Mouse (Mus musculus): ENCODE measurements around the gene Colgalt1. TPM values are rescaled to one million over a fixed set of nuclear protein-coding genes. Genes with fewer than 3 reads are reported as not detected.

Colgalt1 gene
- polyA plus RNA-seq, 1 experiment from 2014 or later: 117 TPM

DNA sequence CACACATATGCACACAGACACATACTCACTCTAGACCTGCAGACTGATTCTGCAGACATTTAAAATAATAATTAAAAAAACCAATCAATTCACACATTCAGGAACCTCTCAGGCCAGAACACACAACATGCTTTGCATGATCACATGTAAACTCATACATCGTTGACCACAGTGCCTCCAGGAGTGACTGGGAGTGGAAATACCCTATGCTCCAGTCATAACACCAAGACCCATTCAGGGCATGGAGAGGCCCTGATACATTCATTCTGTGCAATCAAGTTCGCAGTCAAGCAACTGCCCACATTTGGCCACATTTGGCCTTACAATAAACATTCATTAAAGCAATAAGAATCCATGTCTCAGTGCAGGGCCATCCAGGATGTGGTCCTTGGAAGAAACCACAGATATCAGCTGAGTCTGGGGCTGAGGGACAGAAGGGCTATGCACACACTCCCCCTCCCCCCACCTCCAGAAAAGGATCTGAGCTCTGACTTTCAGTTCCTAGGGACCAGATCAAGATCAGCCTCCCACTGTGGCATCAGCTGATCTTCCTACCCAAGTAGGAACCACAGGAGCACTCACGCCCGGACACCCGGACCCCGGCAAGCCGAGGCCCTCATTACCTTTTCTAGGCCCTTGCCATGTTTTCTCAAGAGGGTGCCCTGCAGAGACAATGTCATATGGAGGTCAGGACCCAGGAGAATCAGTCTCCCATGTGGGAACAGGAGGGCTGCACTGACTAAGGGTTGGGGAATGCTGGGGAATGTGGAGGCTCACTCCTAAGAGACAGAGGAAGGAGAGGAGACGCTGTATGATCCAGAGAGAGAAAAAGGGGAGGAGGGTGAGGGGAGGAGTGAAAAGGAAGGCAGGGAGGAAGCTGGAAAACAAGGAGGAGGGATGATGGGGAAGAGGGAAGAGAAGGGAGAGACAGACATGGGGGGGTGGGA lies 26.6 kb downstream of the Colgalt1 start:
- ChIA-PET POLR2A (no interaction called here), CTCF (interaction anchor here (0.9 kb wide), 1 partner anchor 8 kb away, joined by 3 read pairs; no protein-coding TSS in a partner anchor)
- ATAC-seq (peak; percentile 33), DNase-seq (ENCODE audit: low read depth, low spot score) (peak; percentile 20)
- TF ChIP-seq CTCF (IDR thresholded peaks at IDR 0.05): no peak
- no peaks in the 10 kb centered on the region for H3K27me3 ChIP-seq
- in situ Hi-C loops (cut with MboI; ENCODE audit: low pct_unique_long_range_greater_than_20kb): no loop called here

DNA sequence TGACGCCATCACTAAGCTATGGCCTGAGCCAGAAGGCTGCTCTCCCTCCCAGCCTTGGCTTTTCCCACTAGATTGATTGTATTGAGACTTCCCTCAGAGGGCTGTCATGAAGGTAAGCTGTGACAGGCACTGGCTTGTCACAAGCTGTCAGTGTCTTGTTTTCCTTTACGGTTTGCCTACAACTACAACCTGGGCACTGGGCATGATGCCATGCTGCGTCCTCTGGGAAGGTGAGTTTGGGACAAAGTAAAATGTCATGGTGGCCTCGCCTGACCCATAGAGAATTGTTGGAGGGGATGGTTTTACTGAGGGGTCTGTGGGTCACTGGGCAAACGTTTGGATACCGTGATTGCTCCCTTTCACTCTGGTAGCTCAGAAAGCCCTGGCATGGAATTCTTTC lies 27.5 kb downstream of the Colgalt1 start:
- ATAC-seq (no peak), DNase-seq (ENCODE audit: low read depth, low spot score) (no peak)
- POLR2A ChIA-PET: no interaction called here
- H3K27me3 ChIP-seq: no peaks in the 10 kb centered on the region
- CTCF ChIA-PET: no interaction called here
- TF ChIP-seq CTCF (IDR thresholded peaks at IDR 0.05): no peak
- in situ Hi-C loops (cut with MboI; ENCODE audit: low pct_unique_long_range_greater_than_20kb): no loop called here

DNA sequence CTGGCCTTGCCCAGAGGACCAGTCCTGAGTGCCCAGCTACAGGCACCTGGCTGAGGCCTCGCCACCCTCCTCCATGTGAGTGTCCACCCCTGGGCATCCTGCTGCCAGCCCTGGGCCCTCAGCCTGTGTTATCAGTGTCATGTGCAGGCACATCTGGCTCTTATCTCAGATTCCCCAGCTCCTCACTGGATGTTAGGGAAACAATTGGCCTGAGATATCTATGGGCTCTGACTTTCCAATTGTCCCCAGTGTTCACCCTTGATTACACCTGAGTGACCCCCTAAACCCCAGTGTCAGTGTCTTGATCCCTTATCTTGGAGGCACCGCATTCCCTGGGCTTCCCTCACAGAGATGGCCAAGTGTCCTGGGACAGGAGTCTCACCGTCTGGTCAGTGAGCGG lies 28.5 kb downstream of the Colgalt1 start:
- H3K27me3 ChIP-seq: no peaks in the 10 kb centered on the region
- DNase-seq (ENCODE audit: low read depth, low spot score): no peak
- no peak for TF ChIP-seq CTCF (IDR thresholded peaks at IDR 0.05)
- in situ Hi-C loops (cut with MboI; ENCODE audit: low pct_unique_long_range_greater_than_20kb): no loop called here
- ChIA-PET CTCF (no interaction called here), POLR2A (interaction anchor here (0.6 to 0.9 kb wide), 2 partner anchors 47 to 95 kb away, joined by 3 to 4 read pairs; partner anchors contain the start of gene Pgls)
- no peak for ATAC-seq

DNA sequence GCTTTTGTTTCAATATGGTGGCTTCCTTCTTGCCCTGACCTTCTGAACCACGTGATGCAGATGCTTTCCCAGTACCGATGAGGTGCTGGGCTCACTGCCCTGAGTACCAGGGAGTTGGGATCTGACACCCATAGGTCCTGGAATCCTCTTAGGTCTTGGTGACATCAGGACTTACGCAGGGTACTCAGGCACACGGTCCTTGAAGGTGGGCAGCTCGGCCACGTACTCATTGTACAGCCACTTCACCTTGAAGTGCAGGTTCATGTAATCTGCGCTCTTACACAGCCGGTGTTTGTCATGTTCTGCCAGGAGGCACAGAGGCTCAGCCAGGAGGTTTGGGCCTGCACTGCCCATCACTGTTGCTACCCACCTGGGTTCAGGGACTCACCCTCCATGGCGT lies 34.7 kb downstream of the Colgalt1 start:
- POLR2A ChIA-PET: no interaction called here
- in situ Hi-C loops (cut with MboI; ENCODE audit: low pct_unique_long_range_greater_than_20kb): no loop called here
- ATAC-seq: no peak
- no peak for TF ChIP-seq CTCF (IDR thresholded peaks at IDR 0.05)
- no peaks in the 10 kb centered on the region for H3K27me3 ChIP-seq
- CTCF ChIA-PET: interaction anchor here (1.1 to 1.7 kb wide), 3 partner anchors 14 to 83 kb away, joined by 3 to 4 read pairs (median 3); no protein-coding TSS in a partner anchor
- DNase-seq (ENCODE audit: low read depth, low spot score): no peak

DNA sequence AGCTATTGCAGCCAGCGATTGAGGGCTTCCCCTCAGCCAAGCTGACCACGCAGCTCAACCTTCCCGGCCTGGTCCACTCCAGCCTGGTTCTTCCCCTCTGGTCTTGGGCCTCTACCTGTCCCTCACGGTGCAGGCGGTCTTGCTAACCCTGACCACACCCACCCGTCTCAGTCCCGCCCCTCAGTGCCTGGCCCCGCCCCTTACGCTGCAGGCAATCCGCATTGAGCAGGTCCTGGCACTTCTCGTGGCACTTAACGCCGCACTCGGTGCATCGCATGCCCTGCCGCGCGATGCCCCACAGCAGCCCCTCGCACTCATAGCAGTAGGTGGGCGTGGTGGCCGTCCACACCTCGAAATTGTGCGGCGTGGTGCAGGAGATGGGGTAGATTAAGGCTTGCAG lies 43.8 kb downstream of the Colgalt1 start:
- no peak for ATAC-seq
- ChIA-PET CTCF (no interaction called here), POLR2A (no interaction called here)
- TF ChIP-seq CTCF (IDR thresholded peaks at IDR 0.05): no peak
- no peaks in the 10 kb centered on the region for H3K27me3 ChIP-seq
- DNase-seq (ENCODE audit: low read depth, low spot score): no peak
- in situ Hi-C loops (cut with MboI; ENCODE audit: low pct_unique_long_range_greater_than_20kb): loop anchor here (5.0 kb wide), 1 partner anchor 52 kb away; no protein-coding TSS in a partner anchor

DNA sequence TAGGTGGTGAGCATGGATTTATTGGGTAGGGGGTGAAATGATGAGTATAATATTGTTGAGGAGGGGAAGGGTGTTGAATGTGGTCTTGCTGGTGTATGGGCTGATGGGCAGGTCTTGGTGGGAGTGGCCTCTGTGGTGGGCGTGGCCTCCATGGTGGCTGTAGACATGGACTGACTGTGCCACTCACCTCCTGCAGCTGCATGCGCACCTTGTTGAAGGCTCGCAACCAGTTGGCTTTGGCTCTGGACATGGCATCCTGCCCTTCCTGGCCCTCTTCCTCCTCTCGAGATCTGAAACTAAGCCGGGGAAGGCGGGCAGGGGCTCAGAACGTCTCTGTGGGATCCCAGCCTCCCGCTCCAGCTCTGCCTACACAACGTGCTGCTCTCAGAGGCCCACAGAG lies 47.0 kb downstream of the Colgalt1 start:
- in situ Hi-C loops (cut with MboI; ENCODE audit: low pct_unique_long_range_greater_than_20kb): no loop called here
- ATAC-seq (no peak), DNase-seq (ENCODE audit: low read depth, low spot score) (no peak)
- H3K27me3 ChIP-seq: no peaks in the 10 kb centered on the region
- POLR2A ChIA-PET: no interaction called here
- CTCF ChIA-PET: interaction anchor here (1.2 to 4.2 kb wide), 2 partner anchors 44 to 96 kb away, joined by 3 to 23 read pairs; no protein-coding TSS in a partner anchor
- TF ChIP-seq CTCF (IDR thresholded peaks at IDR 0.05): no peak

DNA sequence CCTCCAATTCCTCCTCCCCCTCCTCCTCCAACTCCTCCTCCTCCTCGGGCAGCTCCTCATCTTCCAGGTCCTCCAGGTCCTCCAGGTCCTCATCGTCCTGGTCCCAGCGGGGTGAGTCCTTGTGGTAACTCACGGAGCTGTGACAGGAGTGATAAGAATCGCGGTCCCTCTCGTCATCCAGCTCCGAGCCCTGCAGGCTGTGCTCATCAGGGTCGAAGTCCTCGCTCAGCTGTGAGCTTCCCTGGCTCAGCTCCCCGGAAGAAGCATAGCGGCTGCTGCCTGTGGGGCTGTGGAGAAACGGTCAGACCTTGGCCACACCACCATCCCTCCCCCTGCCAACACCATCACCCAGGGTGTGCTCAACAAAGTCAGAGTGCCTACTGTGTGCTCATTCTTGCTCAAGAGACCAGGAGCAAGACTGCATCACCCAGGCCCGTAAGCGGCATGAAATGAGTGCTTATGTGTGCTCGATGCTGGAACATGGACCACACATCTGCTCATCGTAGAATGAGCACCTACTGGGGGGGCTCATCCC lies 47.8 kb downstream of the Colgalt1 start:
- H3K27me3 ChIP-seq: no peaks in the 10 kb centered on the region
- POLR2A ChIA-PET: no interaction called here
- in situ Hi-C loops (cut with MboI; ENCODE audit: low pct_unique_long_range_greater_than_20kb): no loop called here
- TF ChIP-seq CTCF (IDR thresholded peaks at IDR 0.05): no peak
- CTCF ChIA-PET: interaction anchor here (1.2 to 4.2 kb wide), 3 partner anchors 44 to 103 kb away, joined by 3 to 23 read pairs (median 3); no protein-coding TSS in a partner anchor
- DNase-seq (ENCODE audit: low read depth, low spot score) (no peak), ATAC-seq (no peak)

DNA sequence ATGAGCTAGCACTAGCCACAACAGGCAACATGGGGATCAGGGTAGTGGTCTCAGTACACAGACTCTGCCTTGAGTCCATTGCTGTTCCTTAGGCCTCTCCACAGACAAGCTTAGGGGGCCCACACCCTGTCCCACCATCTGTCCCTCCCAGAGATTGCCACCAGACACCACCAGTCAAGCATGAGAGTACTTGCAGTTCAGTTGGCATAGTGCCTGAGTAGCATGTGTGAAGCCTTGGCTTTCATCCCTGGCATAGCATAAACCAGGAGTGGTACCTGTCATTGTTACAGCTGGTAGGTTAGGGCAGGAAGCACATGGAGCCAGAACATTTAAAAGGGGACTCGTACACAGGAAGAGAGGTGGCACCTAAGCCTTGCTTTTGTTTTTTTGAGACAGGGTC lies 49.0 kb downstream of the Colgalt1 start:
- in situ Hi-C loops (cut with MboI; ENCODE audit: low pct_unique_long_range_greater_than_20kb): loop anchor here (5.0 kb wide), 1 partner anchor 97 kb away; no protein-coding TSS in a partner anchor
- ATAC-seq: no peak
- ChIA-PET CTCF (interaction anchor here (0.9 to 4.2 kb wide), 8 partner anchors 10 to 105 kb away, joined by 3 to 23 read pairs (median 5); partner anchors contain the start of genes Jak3, Nxnl1 and Slc27a1), POLR2A (no interaction called here)
- no peak for TF ChIP-seq CTCF (IDR thresholded peaks at IDR 0.05)
- no peak for DNase-seq (ENCODE audit: low read depth, low spot score)
- no peaks in the 10 kb centered on the region for H3K27me3 ChIP-seq

DNA sequence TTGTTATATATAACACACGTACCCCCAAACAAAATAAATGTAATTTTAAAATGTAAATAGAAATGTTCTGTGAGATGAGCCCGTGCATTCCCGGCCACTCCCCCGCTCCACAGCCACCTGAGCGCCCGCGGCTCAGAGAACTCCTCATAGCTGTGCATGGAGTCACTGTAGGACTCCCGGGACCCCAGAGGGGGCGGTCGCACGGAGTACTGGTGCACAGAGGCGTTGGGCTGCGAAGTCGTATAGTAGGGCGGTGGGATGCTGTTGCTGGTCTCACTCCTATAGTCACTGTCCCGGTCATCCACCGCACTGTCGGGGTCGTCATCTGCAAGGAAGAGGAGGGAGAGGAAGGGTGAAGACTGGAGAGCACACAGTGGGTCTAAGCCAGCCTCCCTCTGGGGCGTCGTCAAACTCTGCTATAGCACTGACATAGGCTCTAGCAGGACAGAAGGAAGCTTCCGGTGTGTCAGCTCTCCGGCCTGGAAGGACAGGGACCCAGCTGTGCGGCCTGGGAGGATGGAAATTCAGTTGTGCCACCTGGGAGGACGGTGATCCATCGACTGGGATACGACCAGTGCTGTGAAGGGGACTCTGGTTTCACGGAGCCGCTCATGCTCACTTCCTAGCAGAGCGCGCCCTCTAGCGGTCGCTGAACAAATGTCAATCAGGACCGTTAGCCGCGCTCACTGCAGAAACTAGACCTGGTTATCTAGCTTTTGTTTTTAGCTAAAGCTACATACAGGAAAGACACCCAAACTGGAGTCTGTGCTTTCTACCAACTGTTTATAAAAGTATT lies 49.7 kb downstream of the Colgalt1 start:
- no peaks in the 10 kb centered on the region for H3K27me3 ChIP-seq
- in situ Hi-C loops (cut with MboI; ENCODE audit: low pct_unique_long_range_greater_than_20kb): loop anchor here (5.0 kb wide), 1 partner anchor 98 kb away; no protein-coding TSS in a partner anchor
- no peak for TF ChIP-seq CTCF (IDR thresholded peaks at IDR 0.05)
- ChIA-PET CTCF (interaction anchor here (0.6 to 4.2 kb wide), 35 partner anchors 9 to 196 kb away, joined by 3 to 23 read pairs (median 4); partner anchors contain the start of genes Jak3, Mrpl34, Nxnl1 and Pgls), POLR2A (interaction anchor here (1.2 kb wide), 1 partner anchor 67 kb away, joined by 4 read pairs; no protein-coding TSS in a partner anchor)
- ATAC-seq: peak; percentile 34
- no peak for DNase-seq (ENCODE audit: low read depth, low spot score)
